Mouse (Mus musculus) intestine, embryonic 16.5 days (tissue): Measurements from ENCODE around the gene Ssbp3. TPM values are rescaled to one million over a fixed set of nuclear protein-coding genes. Genes with fewer than 3 reads are reported as not detected.

Experiments used
- ATAC-seq: fragments of 200-750 bp; cut with Nextera tagmentation; 2 replicates; pipeline ENCODE4 v1.8.0; 2017; ENCODE audit warnings: moderate TSS enrichment, moderate library complexity
- H3K27ac ChIP-seq: fragments of 300-500 bp; sonication (generic); 2 replicates; pipeline ENCODE4 v1.5.1; 2014; ENCODE audit warnings: mild to moderate bottlenecking, low read length
- H3K27me3 ChIP-seq: fragments of 300-500 bp; sonication (generic); replicated peaks from 2 replicates; pipeline ENCODE4 v1.6.1; 2014; ENCODE audit warnings: low read length, control low read depth, mixed read lengths; ENCODE audit not compliant: control insufficient read depth, insufficient read depth
- H3K36me3 ChIP-seq: fragments of 300-500 bp; sonication (generic); 2 replicates; pipeline ENCODE4 v1.6.1; 2014; ENCODE audit warnings: low read length, control low read depth; ENCODE audit not compliant: control insufficient read depth, insufficient read depth
- H3K4me1 ChIP-seq: fragments of 300-500 bp; sonication (generic); 2 replicates; pipeline ENCODE4 v1.6.1; 2014; ENCODE audit warnings: low read length, control low read depth, mixed read lengths; ENCODE audit not compliant: control insufficient read depth, insufficient read depth
- H3K4me2 ChIP-seq: fragments of 300-500 bp; sonication (generic); 2 replicates; pipeline ENCODE4 v1.6.1; 2014; ENCODE audit warnings: low read depth, low read length, control low read depth
- H3K4me3 ChIP-seq: fragments of 300-500 bp; sonication (generic); 2 replicates; pipeline ENCODE4 v1.5.1; 2014; ENCODE audit warnings: mild to moderate bottlenecking, low read length
- H3K9ac ChIP-seq: fragments of 300-500 bp; sonication (generic); 2 replicates; pipeline ENCODE4 v1.6.1; 2014; ENCODE audit warnings: low read depth, low read length
- H3K9me3 ChIP-seq: fragments of 300-500 bp; sonication (generic); 2 replicates; pipeline ENCODE4 v1.6.1; 2016; ENCODE audit warnings: low read length, control low read depth; ENCODE audit not compliant: control insufficient read depth
- WGBS: fragments of 180-500 bp; shearing (Covaris S2); extraction: QIAGEN DNeasy Blood & Tissue Kit; methylation state at CpG from one replicate; pipeline ENCODE4 v1.1.7; 2014; 5-methylcytosine and 5-hydroxymethylcytosine counted together
- polyA plus RNA-seq: library from polyadenylated mRNA; unstranded; fragments of >200 nt; fragmentation: Nextera tagmentation; extraction: Ambion mirVana; gene quantifications from 2 replicates; pipeline ENCODE4 v1.2.1, GENCODE M21; 2015

Gene Ssbp3
- polyA plus RNA-seq, 1 experiment from 2014 or later, result 38.0 TPM

- ATAC-seq, result no peak
- Histone ChIP-seq H3K9ac (0 out of 2 replicates have a peak overlapping the region, but pooled peaks have one; percentile 9), H3K4me2 (no peak overlapping the region), H3K27me3 (no peaks in the 10 kb centered on the region), H3K4me3 (no peak overlapping the region), H3K36me3 (no peaks in the 10 kb centered on the region; the same call in 1 of the 2 replicates), H3K27ac (peak overlapping the region; percentile 69), H3K9me3 (no peaks in the 10 kb centered on the region), H3K4me1 (peaks cover 24% of the 10 kb centered on the region)
- WGBS, result 82% methylated on average over 5 of the region's 5 CpGs
These were observed 114.9 kb downstream of the Ssbp3 start for GRCm38 (mm10) chr4:107025369-107025768.

GRCm38 (mm10) chr4:107026451-107026850 lies 116.0 kb downstream of the Ssbp3 start:
- H3K9ac ChIP-seq, result no peak overlapping the region
- H3K4me1 ChIP-seq, result peaks cover 17% of the 10 kb centered on the region
- ATAC-seq, result no peak

GRCm38 (mm10) chr4:107035689-107036088 lies 125.2 kb downstream of the Ssbp3 start:
- no peak for ATAC-seq
- no peak overlapping the region for H3K27ac ChIP-seq
- H3K4me2 ChIP-seq, result no peak overlapping the region
- H3K4me1 ChIP-seq, result no peaks in the 10 kb centered on the region
- H3K36me3 ChIP-seq, result peaks cover 31% of the 10 kb centered on the region
- no peak overlapping the region; the same call in 1 of the 2 replicates for H3K9ac ChIP-seq
- 75% methylated on average over 4 of the region's 4 CpGs for WGBS
- H3K27me3 ChIP-seq, result no peaks in the 10 kb centered on the region
- no peaks in the 10 kb centered on the region for H3K9me3 ChIP-seq
- H3K4me3 ChIP-seq, result no peak overlapping the region

More at GRCm38 (mm10) chr4:107026451-107026850, 116.0 kb downstream of the Ssbp3 start:
- Histone ChIP-seq H3K27me3 (no peaks in the 10 kb centered on the region), H3K4me2 (no peak overlapping the region), H3K4me3 (no peak overlapping the region), H3K36me3 (peaks cover 6% of the 10 kb centered on the region; the same call in 1 of the 2 replicates), H3K9me3 (no peaks in the 10 kb centered on the region), H3K27ac (no peak overlapping the region)
- 51% methylated on average over 8 of the region's 8 CpGs for WGBS

GRCm38 (mm10) chr4:107036985-107037384 lies 126.5 kb downstream of the Ssbp3 start:
- Histone ChIP-seq H3K4me1 (no peaks in the 10 kb centered on the region), H3K9me3 (no peaks in the 10 kb centered on the region), H3K4me2 (no peak overlapping the region), H3K27me3 (no peaks in the 10 kb centered on the region), H3K9ac (no peak overlapping the region), H3K27ac (no peak overlapping the region), H3K4me3 (no peak overlapping the region), H3K36me3 (peaks cover 28% of the 10 kb centered on the region)
- 89% methylated on average over 2 of the region's 2 CpGs for WGBS
- ATAC-seq, result peak; percentile 40; the same call in 1 of the 2 replicates

GRCm38 (mm10) chr4:107038303-107038702 lies 127.8 kb downstream of the Ssbp3 start:
- H3K27me3 ChIP-seq, result no peaks in the 10 kb centered on the region
- WGBS, result 81% methylated on average over 4 of the region's 4 CpGs

DNA sequence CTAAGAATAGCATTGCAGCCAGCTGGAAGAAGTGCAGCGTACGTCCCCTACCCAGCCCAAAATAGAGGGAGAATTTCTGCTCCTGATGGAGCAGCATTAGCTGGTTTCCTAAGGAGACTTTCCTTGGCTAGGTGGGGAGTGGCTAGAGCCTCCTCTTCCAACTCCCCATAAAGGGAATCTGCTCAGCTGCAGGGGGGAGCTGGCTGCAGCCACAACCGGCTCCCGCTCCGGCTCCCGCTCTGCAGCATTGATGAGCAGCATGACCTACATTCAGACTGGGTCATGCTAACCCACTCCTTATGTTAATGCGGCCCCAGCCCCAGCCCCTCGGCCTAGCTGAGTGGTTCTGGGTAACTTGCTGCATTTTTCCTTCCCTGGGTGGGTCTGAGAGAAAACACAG lies 128.8 kb downstream of the Ssbp3 start:
- no peak overlapping the region for H3K9ac ChIP-seq
- no peaks in the 10 kb centered on the region for H3K27me3 ChIP-seq
- no peak for ATAC-seq
- no peak overlapping the region for H3K4me3 ChIP-seq
- no peaks in the 10 kb centered on the region for H3K4me1 ChIP-seq
- H3K27ac ChIP-seq, result no peak overlapping the region
- H3K36me3 ChIP-seq, result peaks cover 31% of the 10 kb centered on the region
- no peak overlapping the region for H3K4me2 ChIP-seq
- no peaks in the 10 kb centered on the region for H3K9me3 ChIP-seq
- WGBS, result 81% methylated on average over 8 of the region's 8 CpGs

More at GRCm38 (mm10) chr4:107038303-107038702, 127.8 kb downstream of the Ssbp3 start:
- H3K27ac ChIP-seq, result no peak overlapping the region
- H3K36me3 ChIP-seq, result peaks cover 28% of the 10 kb centered on the region
- H3K4me2 ChIP-seq, result no peak overlapping the region
- H3K4me3 ChIP-seq, result no peak overlapping the region
- no peak for ATAC-seq
- H3K9ac ChIP-seq, result no peak overlapping the region
- no peaks in the 10 kb centered on the region for H3K9me3 ChIP-seq
- H3K4me1 ChIP-seq, result no peaks in the 10 kb centered on the region

DNA sequence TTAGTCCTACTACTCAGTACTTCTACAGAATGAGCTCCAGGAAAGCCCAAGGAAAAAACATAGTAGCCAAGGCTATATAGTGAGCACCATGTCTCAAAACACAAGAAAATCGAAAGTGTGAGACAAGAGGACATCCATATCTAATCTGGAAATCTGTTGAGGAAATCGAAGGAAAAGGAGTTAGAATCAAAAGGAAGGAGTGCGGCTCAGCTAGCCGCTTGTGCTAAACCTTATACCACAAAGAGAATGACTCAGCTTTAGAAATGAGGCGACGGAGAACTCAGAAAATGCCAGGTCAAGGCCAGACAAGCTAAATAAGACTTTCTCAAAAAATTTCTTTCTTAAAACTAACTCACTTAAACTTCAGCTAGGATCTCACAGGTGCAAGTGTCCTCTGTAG lies 131.8 kb downstream of the Ssbp3 start:
- Histone ChIP-seq H3K9me3 (no peaks in the 10 kb centered on the region), H3K9ac (no peak overlapping the region), H3K36me3 (peaks cover 35% of the 10 kb centered on the region), H3K27me3 (no peaks in the 10 kb centered on the region), H3K4me2 (no peak overlapping the region), H3K4me1 (no peaks in the 10 kb centered on the region), H3K4me3 (no peak overlapping the region), H3K27ac (no peak overlapping the region)
- 90% methylated on average over 6 of the region's 6 CpGs for WGBS
- no peak for ATAC-seq

DNA sequence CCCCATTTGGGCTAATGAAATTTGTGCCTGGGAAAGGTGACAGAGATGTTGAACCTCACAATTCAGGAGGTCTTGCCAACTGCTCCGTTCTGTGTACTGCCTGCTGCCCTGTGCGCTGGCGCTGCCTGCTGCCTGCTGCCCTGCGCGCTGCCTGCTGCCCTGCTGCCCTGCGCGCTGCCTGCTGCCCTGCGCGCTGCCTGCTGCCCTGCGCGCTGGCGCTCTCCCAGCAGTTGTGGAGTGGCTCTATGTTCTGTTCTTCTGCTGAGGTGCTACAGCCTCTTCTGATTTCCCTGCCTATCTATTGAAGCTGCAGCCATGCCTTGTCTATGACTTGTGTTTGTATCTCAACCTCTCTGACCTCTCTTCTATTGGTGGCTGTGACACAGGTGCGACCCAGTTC lies 134.7 kb downstream of the Ssbp3 start:
- no peak for ATAC-seq
- 97% methylated on average over 13 of the region's 13 CpGs for WGBS
- Histone ChIP-seq H3K9ac (no peak overlapping the region), H3K4me1 (no peaks in the 10 kb centered on the region), H3K27ac (no peak overlapping the region), H3K9me3 (no peaks in the 10 kb centered on the region), H3K4me2 (no peak overlapping the region), H3K27me3 (no peaks in the 10 kb centered on the region), H3K4me3 (no peak overlapping the region), H3K36me3 (peaks cover 28% of the 10 kb centered on the region)

- no peak for ATAC-seq
- Histone ChIP-seq H3K27me3 (no peaks in the 10 kb centered on the region), H3K9me3 (no peaks in the 10 kb centered on the region), H3K36me3 (peaks cover 18% of the 10 kb centered on the region), H3K4me2 (no peak overlapping the region), H3K4me3 (no peak overlapping the region), H3K27ac (no peak overlapping the region), H3K4me1 (no peaks in the 10 kb centered on the region), H3K9ac (no peak overlapping the region)
- 93% methylated on average over 5 of the region's 5 CpGs for WGBS
These were observed 137.3 kb downstream of the Ssbp3 start for GRCm38 (mm10) chr4:107047806-107048205.

DNA sequence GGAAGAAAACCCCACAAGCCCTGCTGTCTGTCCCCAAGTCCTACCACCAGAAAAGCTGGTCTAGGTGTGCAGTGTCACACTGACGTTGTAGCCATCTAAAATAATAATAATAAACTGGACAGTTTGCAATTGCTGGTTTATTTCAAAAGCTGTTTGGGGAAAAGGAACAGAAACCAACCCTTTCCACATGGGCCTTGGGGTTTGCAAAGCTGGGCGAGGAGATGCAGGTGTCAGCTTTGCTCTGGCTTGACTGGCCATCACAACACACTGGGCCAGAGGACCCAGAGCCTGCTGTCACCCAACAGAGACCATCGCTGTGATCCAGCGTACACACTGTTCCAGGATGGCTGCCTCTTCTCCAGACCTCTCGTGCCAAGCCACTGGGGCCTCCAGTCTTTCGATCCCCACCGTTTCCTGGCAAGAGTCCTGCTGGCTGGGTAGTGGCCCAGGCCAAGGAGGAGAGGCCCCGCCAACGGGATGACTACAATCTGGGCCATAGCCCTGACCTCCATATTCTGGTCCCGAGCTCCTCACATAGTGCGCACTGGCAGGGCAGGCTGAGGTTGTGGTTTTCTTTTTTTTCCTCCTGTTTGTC lies 138.2 kb downstream of the Ssbp3 start:
- Histone ChIP-seq H3K9ac (no peak overlapping the region), H3K27ac (no peak overlapping the region), H3K4me2 (no peak overlapping the region), H3K36me3 (peaks cover 16% of the 10 kb centered on the region), H3K9me3 (no peaks in the 10 kb centered on the region), H3K4me3 (no peak overlapping the region), H3K27me3 (no peaks in the 10 kb centered on the region), H3K4me1 (no peaks in the 10 kb centered on the region)
- 88% methylated on average over 11 of the region's 11 CpGs for WGBS
- no peak for ATAC-seq
